Mouse (Mus musculus) left cerebral cortex, adult 6 months (tissue): ENCODE results near the gene Fancl. TPM values are rescaled to one million over a fixed set of nuclear protein-coding genes. Genes with fewer than 3 reads are reported as not detected.

Experiments
- long read RNA-seq, 2 experiments: library from polyadenylated mRNA; unstranded; transcript quantifications; one replicate each; pipeline ENCODE4 v2.0.0; 2019 to 2020
- polyA plus RNA-seq: library from polyadenylated mRNA; unstranded; fragments of <200 nt; fragmentation: Nextera tagmentation; gene quantifications from 2 replicates; pipeline ENCODE4 v1.2.3, GENCODE M21; 2021

Gene Fancl
- 3.9 and 4.6 TPM in 2 replicates for polyA plus RNA-seq
- long read RNA-seq, experiment 1, transcript Fancl-201 (14 exons, 2,724 nt), result major isoform, 12 of 16 reads
- long read RNA-seq, experiment 1, partial matches to known transcripts, result 1 of 16 reads
- long read RNA-seq, experiment 1, other reads (novel, unspliced or antisense), result 3 of 16 reads
- long read RNA-seq, experiment 2, partial matches to known transcripts, result 2 of 7 reads
- long read RNA-seq, experiment 2, other reads (novel, unspliced or antisense), result 3 of 7 reads

DNA sequence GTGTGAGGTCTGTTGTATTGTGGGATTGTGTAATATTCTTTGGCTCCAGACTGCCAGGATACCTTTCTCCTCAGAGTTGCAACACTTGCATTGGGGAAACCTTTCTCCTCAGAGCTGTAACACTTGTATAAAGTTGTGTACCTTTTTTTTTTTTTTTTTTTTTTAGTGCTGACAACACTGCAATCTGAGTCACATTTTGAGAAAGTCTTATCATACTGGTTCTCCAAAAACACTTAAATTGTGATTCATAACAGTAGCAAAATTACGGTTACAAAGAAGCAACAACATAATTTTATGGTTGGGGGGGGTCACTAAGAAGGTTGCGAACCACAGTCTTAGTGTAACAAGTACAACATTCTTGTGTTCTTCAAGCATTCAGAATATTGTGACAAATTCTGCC lies at the start of gene Fancl:
Gene Fancl, plus strand, starts transcription at position 165 of the 400 bp plus-strand sequence.

Other genes starting within 250 kb of the Fancl start
- 3.3 and 6.0 TPM in 2 replicates for gene 5730522E02Rik, start 175.4 kb upstream of the Fancl start, polyA plus RNA-seq
- not detected in 2 replicates for gene Gm6899, start 207.1 kb downstream of the Fancl start, polyA plus RNA-seq
- 2.1 and 3.4 TPM in 2 replicates for gene Vrk2, start 207.9 kb downstream of the Fancl start, polyA plus RNA-seq